Mouse (Mus musculus): ENCODE measurements at regions not wholly inside any gene's neighbourhood (a gene's known extent, or its start where the extent isn't known, plus 50 kb on each side); places are given as distances from the start of the nearest gene placed in this dataset.

DNA sequence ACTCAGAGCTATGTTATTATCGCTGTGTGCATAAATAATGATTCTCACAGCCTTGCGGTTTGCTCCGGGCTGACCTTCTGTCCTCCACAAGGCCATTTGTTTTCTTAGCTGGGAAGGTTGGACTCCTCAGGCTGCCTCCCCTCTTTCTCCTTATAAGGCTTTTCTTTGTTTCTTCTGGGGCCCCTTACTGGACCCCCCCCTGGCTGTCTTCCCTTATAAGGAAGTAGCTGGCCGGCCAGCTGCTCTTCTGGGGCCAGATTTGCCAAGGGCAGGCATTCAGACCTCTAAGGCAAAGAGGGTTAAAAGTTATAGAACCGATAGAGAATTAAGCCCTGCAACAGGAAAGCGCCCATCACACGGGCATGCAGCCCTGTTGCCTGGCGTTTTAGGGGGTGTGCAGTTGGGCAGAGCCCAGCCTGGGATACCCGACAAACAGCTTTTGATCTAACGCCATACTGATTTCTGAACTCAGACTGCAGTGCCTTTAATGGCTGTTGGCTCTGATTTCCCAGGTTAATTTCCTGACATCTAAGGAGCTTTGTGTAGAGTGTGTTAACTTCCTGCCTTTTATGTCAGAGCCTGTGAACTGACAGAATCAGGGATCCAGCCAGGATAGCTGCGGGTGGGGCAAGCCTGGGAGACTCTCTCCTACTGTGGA is 66.1 kb upstream of the Serp2 start:
- Histone ChIP-seq H3K9ac (ENCODE audit: low read length) (peak overlapping the region; percentile 39), H3K9me3 (replicated peaks; ENCODE audit: control insufficient read depth, low read length) (no peaks in the 10 kb centered on the region), H3K36me3 (ENCODE audit: control insufficient read depth, insufficient read depth) (no peaks in the 10 kb centered on the region), H3K4me1 (ENCODE audit: control insufficient read depth, insufficient read depth, low read length) (peaks cover 41% of the 10 kb centered on the region), H3K27ac (ENCODE audit: low read length) (peak overlapping the region; percentile 64), H3K4me2 (ENCODE audit: low read depth, low read length) (peak overlapping the region; percentile 14; the same call in 1 of the 2 replicates), H3K4me3 (ENCODE audit: low read length) (no peak overlapping the region), H3K27me3 (ENCODE audit: control insufficient read depth, insufficient read depth, low read length) (no peaks in the 10 kb centered on the region)
- 13% methylated on average over 11 of the region's 11 CpGs for WGBS
- ATAC-seq (replicated peaks; ENCODE audit: extremely low read depth, insufficient read depth, low FRiP score) = 0 out of 2 replicates have a peak, but pooled peaks have one; percentile 35

DNA sequence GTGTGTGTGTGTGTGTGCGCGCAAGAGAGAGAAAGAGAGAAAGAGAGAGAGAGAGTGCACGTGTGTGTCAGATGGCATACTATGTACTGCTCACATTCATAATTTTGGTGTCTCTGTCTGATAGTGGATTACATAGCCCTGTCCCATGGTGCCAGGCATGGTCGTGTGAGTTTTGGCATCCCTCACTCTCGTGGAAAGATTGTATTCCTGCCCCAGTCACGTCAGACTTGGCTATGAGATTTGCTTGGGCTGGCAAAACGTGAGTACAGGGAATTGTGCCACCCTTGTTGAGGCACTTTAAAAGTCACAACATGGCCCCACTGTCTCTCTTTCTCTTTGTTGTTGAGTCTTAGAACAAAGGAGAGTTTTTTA is 62.3 kb upstream of the Serp2 start:
- no peak overlapping the region for H3K27ac ChIP-seq (ENCODE audit: low read length)
- no peaks in the 10 kb centered on the region for H3K36me3 ChIP-seq (ENCODE audit: control insufficient read depth, insufficient read depth)
- H3K4me3 ChIP-seq (ENCODE audit: low read length) = no peak overlapping the region
- no peak overlapping the region for H3K9ac ChIP-seq (ENCODE audit: low read length)
- 63% methylated on average over 7 of the region's 7 CpGs for WGBS
- H3K9me3 ChIP-seq (replicated peaks; ENCODE audit: control insufficient read depth, low read length) = no peaks in the 10 kb centered on the region
- no peaks in the 10 kb centered on the region for H3K27me3 ChIP-seq (ENCODE audit: control insufficient read depth, insufficient read depth, low read length)
- H3K4me2 ChIP-seq (ENCODE audit: low read depth, low read length) = no peak overlapping the region
- no peak for ATAC-seq (replicated peaks; ENCODE audit: extremely low read depth, insufficient read depth, low FRiP score)
- H3K4me1 ChIP-seq (ENCODE audit: control insufficient read depth, insufficient read depth, low read length) = peaks cover 32% of the 10 kb centered on the region

DNA sequence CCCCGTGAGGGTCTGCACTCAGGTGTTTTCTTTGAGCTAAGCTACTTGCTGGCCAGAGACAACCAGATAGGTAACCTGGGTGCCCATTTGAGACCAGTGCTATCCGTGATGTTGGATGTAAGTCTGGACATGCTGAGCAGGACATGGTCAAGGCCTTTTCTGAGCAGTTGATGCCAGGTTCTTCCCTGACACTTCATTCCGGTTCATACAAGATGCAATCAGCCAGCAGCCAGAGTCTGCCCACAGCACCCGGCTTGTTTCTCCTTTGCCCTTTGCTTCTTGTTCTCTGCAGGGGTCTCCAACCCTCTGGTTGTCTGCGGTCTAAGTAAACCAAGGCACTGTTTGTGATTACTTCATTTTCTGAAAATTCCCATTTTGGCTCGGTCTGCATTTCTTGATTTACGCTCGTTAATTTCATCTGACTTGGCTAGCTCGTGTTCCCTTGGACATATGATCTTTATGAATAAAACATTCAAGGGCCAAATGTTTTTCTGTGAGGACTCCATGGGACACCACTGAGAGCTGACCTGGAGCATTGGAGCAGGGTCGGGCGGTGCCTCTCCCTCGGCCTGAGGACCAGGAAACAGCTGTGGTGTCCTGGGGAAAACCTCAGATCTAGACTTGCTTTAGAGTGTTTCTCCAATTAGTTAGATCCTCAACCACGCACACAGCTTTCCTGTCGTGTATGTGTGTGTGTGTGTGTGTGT is 61.8 kb upstream of the Serp2 start:
- ATAC-seq (replicated peaks; ENCODE audit: extremely low read depth, insufficient read depth, low FRiP score) = no peak
- H3K4me1 ChIP-seq (ENCODE audit: control insufficient read depth, insufficient read depth, low read length) = peaks cover 27% of the 10 kb centered on the region
- H3K9me3 ChIP-seq (replicated peaks; ENCODE audit: control insufficient read depth, low read length) = no peaks in the 10 kb centered on the region
- H3K9ac ChIP-seq (ENCODE audit: low read length) = no peak overlapping the region
- peak overlapping the region; percentile 25; the same call in 1 of the 2 replicates for H3K27ac ChIP-seq (ENCODE audit: low read length)
- H3K27me3 ChIP-seq (ENCODE audit: control insufficient read depth, insufficient read depth, low read length) = no peaks in the 10 kb centered on the region
- WGBS = 70% methylated on average over 14 of the region's 14 CpGs
- H3K4me2 ChIP-seq (ENCODE audit: low read depth, low read length) = no peak overlapping the region
- H3K4me3 ChIP-seq (ENCODE audit: low read length) = no peak overlapping the region
- no peaks in the 10 kb centered on the region for H3K36me3 ChIP-seq (ENCODE audit: control insufficient read depth, insufficient read depth)

DNA sequence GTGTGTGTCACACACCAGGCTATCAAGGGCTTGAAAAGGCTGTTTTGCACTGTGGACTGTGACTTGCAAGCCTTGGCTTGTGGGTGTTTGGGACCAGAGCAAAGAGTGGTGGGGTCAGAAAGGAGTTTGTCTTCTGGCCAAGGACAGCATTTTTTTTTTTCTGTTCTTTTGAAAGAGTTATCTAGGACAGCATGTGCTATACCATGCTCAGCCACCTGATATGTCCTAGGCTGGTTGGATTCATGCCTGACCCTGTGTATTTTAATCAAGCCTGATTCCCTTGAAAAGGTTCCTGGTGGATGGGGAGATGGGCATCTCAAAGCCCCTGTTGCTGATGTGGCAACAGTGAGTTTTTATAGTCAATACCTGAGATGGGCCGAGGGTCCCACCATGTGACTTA is 61.2 kb upstream of the Serp2 start:
- Histone ChIP-seq H3K27me3 (ENCODE audit: control insufficient read depth, insufficient read depth, low read length) (no peaks in the 10 kb centered on the region), H3K9me3 (replicated peaks; ENCODE audit: control insufficient read depth, low read length) (no peaks in the 10 kb centered on the region), H3K36me3 (ENCODE audit: control insufficient read depth, insufficient read depth) (no peaks in the 10 kb centered on the region), H3K9ac (ENCODE audit: low read length) (no peak overlapping the region; the same call in 1 of the 2 replicates), H3K4me1 (ENCODE audit: control insufficient read depth, insufficient read depth, low read length) (peaks cover 21% of the 10 kb centered on the region), H3K4me3 (ENCODE audit: low read length) (no peak overlapping the region), H3K27ac (ENCODE audit: low read length) (peak overlapping the region; percentile 74), H3K4me2 (ENCODE audit: low read depth, low read length) (no peak overlapping the region)
- no peak for ATAC-seq (replicated peaks; ENCODE audit: extremely low read depth, insufficient read depth, low FRiP score)
- WGBS = 71% methylated on average over 1 of the region's 1 CpGs

DNA sequence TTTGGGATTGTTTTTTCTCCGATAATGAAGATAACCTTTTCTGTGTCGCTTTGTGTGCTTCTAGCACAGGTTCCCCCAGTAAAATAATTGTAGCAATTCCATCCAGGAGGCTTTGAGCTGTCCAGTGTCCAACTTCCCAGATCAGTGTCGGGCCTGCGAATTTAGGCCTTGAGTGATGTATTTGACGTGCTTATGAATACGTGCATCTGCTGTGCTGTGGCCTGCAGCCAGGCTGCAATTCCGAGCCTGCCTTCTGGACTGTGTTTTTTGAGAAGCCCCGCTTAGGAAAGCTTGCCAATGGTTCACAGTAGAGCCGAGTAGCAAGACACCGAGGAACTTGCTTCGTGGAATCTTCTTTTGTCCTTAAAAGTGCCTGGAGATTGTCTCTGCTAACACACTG is 60.8 kb upstream of the Serp2 start:
- no peak overlapping the region; the same call in 1 of the 2 replicates for H3K9ac ChIP-seq (ENCODE audit: low read length)
- 55% methylated on average over 11 of the region's 11 CpGs for WGBS
- ATAC-seq (replicated peaks; ENCODE audit: extremely low read depth, insufficient read depth, low FRiP score) = no peak; the same call in 1 of the 2 replicates
- no peaks in the 10 kb centered on the region for H3K27me3 ChIP-seq (ENCODE audit: control insufficient read depth, insufficient read depth, low read length)
- peaks cover 17% of the 10 kb centered on the region for H3K4me1 ChIP-seq (ENCODE audit: control insufficient read depth, insufficient read depth, low read length)
- H3K4me3 ChIP-seq (ENCODE audit: low read length) = no peak overlapping the region
- no peaks in the 10 kb centered on the region for H3K9me3 ChIP-seq (replicated peaks; ENCODE audit: control insufficient read depth, low read length)
- no peak overlapping the region for H3K4me2 ChIP-seq (ENCODE audit: low read depth, low read length)
- peak overlapping the region; percentile 74 for H3K27ac ChIP-seq (ENCODE audit: low read length)
- no peaks in the 10 kb centered on the region for H3K36me3 ChIP-seq (ENCODE audit: control insufficient read depth, insufficient read depth)

DNA sequence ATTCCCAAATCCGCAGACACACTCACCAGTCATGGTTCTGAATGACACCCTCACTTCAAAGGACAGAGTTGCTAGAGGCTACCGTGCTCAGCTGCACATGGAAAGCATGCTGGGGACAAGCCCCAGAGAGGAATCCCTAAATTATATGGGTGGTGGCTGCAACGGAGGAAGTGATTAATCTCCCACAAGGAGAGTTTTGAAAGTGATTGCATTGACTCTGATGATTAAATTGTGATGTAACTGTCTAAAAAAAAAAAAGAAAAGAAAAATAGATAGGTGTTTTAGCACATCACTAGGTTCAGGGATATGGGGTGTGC is 59.6 kb upstream of the Serp2 start:
- no peak for ATAC-seq (replicated peaks; ENCODE audit: extremely low read depth, insufficient read depth, low FRiP score)
- H3K9me3 ChIP-seq (replicated peaks; ENCODE audit: control insufficient read depth, low read length) = no peaks in the 10 kb centered on the region
- H3K4me1 ChIP-seq (ENCODE audit: control insufficient read depth, insufficient read depth, low read length) = peaks cover 16% of the 10 kb centered on the region
- H3K9ac ChIP-seq (ENCODE audit: low read length) = no peak overlapping the region
- no peaks in the 10 kb centered on the region for H3K27me3 ChIP-seq (ENCODE audit: control insufficient read depth, insufficient read depth, low read length)
- H3K4me3 ChIP-seq (ENCODE audit: low read length) = no peak overlapping the region
- no peak overlapping the region; the same call in 1 of the 2 replicates for H3K27ac ChIP-seq (ENCODE audit: low read length)
- 39% methylated on average over 3 of the region's 3 CpGs for WGBS
- no peak overlapping the region for H3K4me2 ChIP-seq (ENCODE audit: low read depth, low read length)
- H3K36me3 ChIP-seq (ENCODE audit: control insufficient read depth, insufficient read depth) = no peaks in the 10 kb centered on the region

DNA sequence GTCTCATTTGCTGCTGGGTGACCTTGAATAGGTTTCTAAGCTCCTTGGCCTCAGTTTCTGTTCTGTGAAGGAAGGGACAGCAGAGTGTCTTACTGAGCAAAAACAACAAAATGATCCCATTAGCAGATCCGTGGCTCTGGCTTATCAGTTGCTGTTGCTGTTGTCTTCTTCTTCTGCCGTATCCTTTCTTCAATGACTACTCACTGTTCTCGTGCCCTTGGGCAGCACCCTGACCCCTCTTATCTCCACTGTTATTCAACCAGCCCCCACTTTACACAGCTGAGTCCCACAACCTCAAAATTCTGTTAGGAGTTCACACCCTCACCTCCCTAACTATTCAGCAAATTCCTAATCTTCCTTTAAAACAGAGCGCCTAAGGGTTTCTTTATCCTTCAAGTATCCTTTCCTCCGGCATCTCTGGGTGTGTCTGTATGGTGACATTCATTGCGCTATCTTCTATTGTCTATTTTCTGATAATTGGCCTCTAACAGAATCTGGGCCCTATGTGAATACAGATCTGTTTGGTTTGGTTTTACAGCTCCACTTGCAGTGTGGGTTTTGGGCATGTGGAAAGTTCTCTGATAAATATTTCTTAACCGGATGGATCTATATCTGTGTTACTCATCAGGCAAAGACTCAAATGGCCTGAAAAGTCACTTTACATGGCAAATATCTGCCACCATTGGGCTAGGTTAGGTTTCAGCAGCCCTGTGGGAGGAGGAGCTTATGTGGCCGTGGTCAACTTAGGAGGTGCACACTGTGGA is 59.1 kb upstream of the Serp2 start:
- H3K9me3 ChIP-seq (replicated peaks; ENCODE audit: control insufficient read depth, low read length) = no peaks in the 10 kb centered on the region
- no peak for ATAC-seq (replicated peaks; ENCODE audit: extremely low read depth, insufficient read depth, low FRiP score)
- no peak overlapping the region for H3K4me2 ChIP-seq (ENCODE audit: low read depth, low read length)
- no peaks in the 10 kb centered on the region for H3K27me3 ChIP-seq (ENCODE audit: control insufficient read depth, insufficient read depth, low read length)
- H3K9ac ChIP-seq (ENCODE audit: low read length) = no peak overlapping the region
- WGBS = 60% methylated on average over 8 of the region's 8 CpGs
- no peak overlapping the region for H3K27ac ChIP-seq (ENCODE audit: low read length)
- H3K36me3 ChIP-seq (ENCODE audit: control insufficient read depth, insufficient read depth) = no peaks in the 10 kb centered on the region
- H3K4me3 ChIP-seq (ENCODE audit: low read length) = no peak overlapping the region
- H3K4me1 ChIP-seq (ENCODE audit: control insufficient read depth, insufficient read depth, low read length) = peaks cover 21% of the 10 kb centered on the region

DNA sequence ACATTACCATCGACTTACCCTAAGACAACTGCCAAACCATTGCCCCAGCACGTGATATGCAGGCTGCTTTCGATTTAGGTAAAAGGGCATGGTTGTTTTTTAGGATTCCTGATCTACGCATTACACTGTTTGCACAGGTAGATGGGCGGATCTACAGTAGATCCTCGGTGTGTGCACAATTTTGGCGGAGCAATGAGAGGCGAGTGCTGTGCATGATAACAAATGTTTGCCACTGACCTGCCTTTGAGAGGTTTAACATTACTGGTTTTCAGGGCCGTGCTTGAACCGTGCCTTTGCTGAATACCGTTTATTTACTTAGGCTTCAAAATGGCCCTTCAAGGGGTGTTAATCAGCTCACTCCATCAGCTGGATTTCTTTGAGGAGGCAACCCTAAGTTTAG is 58.5 kb upstream of the Serp2 start:
- 63% methylated on average over 11 of the region's 11 CpGs for WGBS
- no peaks in the 10 kb centered on the region for H3K9me3 ChIP-seq (replicated peaks; ENCODE audit: control insufficient read depth, low read length)
- H3K36me3 ChIP-seq (ENCODE audit: control insufficient read depth, insufficient read depth) = no peaks in the 10 kb centered on the region
- no peak overlapping the region for H3K9ac ChIP-seq (ENCODE audit: low read length)
- H3K4me3 ChIP-seq (ENCODE audit: low read length) = no peak overlapping the region
- no peaks in the 10 kb centered on the region for H3K27me3 ChIP-seq (ENCODE audit: control insufficient read depth, insufficient read depth, low read length)
- ATAC-seq (replicated peaks; ENCODE audit: extremely low read depth, insufficient read depth, low FRiP score) = no peak
- no peak overlapping the region for H3K4me2 ChIP-seq (ENCODE audit: low read depth, low read length)
- H3K4me1 ChIP-seq (ENCODE audit: control insufficient read depth, insufficient read depth, low read length) = peaks cover 27% of the 10 kb centered on the region
- no peak overlapping the region for H3K27ac ChIP-seq (ENCODE audit: low read length)

DNA sequence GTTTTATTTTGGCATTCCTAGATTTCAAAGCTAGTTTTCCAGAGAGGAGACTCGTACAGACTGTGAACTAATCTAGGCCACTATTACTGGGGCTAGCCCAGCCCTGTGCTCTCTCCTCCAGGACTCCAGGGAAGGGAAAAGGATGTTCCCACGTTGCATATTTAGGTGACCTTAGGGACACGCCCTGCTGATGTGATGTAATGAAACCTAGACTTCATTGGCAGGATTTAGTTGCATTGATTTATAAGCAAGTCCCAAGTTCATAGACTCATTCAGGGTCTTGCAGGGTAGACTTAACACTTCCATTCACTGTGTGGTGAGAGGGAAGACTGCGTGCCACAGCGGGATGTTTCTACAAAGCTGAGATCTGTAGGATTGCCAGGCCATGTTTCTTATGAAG is 58.0 kb upstream of the Serp2 start:
- H3K36me3 ChIP-seq (ENCODE audit: control insufficient read depth, insufficient read depth) = no peaks in the 10 kb centered on the region
- no peak overlapping the region for H3K4me2 ChIP-seq (ENCODE audit: low read depth, low read length)
- no peak for ATAC-seq (replicated peaks; ENCODE audit: extremely low read depth, insufficient read depth, low FRiP score)
- H3K4me1 ChIP-seq (ENCODE audit: control insufficient read depth, insufficient read depth, low read length) = peaks cover 27% of the 10 kb centered on the region
- no peak overlapping the region for H3K4me3 ChIP-seq (ENCODE audit: low read length)
- H3K27me3 ChIP-seq (ENCODE audit: control insufficient read depth, insufficient read depth, low read length) = no peaks in the 10 kb centered on the region
- no peak overlapping the region for H3K9ac ChIP-seq (ENCODE audit: low read length)
- H3K9me3 ChIP-seq (replicated peaks; ENCODE audit: control insufficient read depth, low read length) = no peaks in the 10 kb centered on the region
- WGBS = 71% methylated on average over 5 of the region's 5 CpGs
- H3K27ac ChIP-seq (ENCODE audit: low read length) = no peak overlapping the region

All from heart, embryonic 16.5 days (tissue).